Mouse (Mus musculus) heart, adult 2 months (tissue): ENCODE results near the gene Zfp715.

ENCODE experiments used
- CTCF ChIP-seq: fragments of 200-600 bp; IDR thresholded peaks from 2 replicates; pipeline ENCODE4 v1.8.1; 2022; ENCODE audit warnings: antibody characterized with exemption, mild to moderate bottlenecking, moderate library complexity
- POLR2A ChIP-seq: fragments of 200-500 bp; IDR thresholded peaks from 2 replicates; pipeline ENCODE4 v1.6.1; 2011; ENCODE audit warnings: mild to moderate bottlenecking, low read depth, low read length, control low read depth; ENCODE audit not compliant: insufficient read depth

DNA sequence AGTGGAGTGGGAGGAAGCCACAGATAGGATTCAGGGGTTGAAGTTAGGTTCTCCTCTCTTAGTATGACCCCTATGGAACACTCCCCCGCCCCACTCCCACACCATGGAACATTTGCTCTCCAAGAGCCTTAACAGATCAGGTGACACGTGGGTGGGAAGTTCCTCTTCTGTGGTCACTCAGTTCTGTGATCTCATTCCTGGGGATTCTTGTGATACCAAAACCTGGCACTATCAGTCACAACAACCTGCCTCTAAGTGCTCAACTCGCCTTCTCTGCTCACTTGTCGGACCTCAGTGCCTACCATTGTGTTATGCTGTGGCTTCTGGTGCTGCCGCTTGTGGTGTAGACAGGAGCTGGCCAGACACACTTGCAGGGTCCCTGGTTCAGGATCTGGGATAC lies 30.1 kb upstream of the Zfp715 start:
- TF ChIP-seq CTCF (no peak), POLR2A (no peak)
